Mouse (Mus musculus) embryonic fibroblast, embryonic 13.5 days (primary cell): ENCODE data around the gene Gpr157.

ENCODE experiments used
- CTCF ChIP-seq: IDR thresholded peaks from 2 replicates; pipeline ENCODE4 v1.5.1; 2011; ENCODE audit warnings: mild to moderate bottlenecking, control low read depth, low read length, moderate library complexity, borderline replicate concordance; ENCODE audit not compliant: insufficient read depth
- POLR2A ChIP-seq: IDR thresholded peaks from 2 replicates; pipeline ENCODE4 v1.6.1; 2011; ENCODE audit warnings: low read depth, mild to moderate bottlenecking, control low read depth, low read length, moderate library complexity

DNA sequence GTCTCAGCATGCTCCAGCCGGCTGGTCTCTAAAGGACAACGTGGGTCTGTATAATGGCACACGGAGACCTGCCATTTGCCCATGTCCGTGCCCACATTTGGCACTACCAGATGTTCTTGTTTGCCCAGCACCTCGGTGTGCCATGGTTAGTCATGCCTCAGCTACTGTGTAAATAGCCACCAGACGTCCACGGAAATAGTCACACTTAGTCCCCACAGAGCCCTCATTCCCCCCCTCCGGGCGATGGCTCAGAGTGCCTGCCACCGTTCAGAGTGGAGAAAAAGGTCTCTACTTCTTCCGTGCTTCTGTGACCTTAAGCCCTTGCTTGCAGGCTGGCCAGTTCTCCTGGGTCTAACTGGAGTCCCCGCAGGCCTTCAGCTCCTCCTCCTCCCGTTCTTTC lies 51.9 kb downstream of the Gpr157 start:
- TF ChIP-seq POLR2A (no peak), CTCF (no peak)
